Mouse (Mus musculus) fat pad, adult 2 months (tissue): ENCODE measurements at regions not wholly inside any gene's neighbourhood (a gene's known extent, or its start where the extent isn't known, plus 50 kb on each side); places are given as distances from the start of the nearest gene placed in this dataset.

Experiments used
- DNase-seq: peaks from one replicate; pipeline ENCODE4 v3.0.0-alpha.2; 2011; ENCODE audit warnings: low read depth, low spot score; ENCODE audit errors: extremely low read depth

GRCm38 (mm10) chr9:31971801-31972628 is 58.8 kb upstream of the Barx2 start:
- no peak for DNase-seq

GRCm38 (mm10) chr9:31972629-31972993 is 59.3 kb upstream of the Barx2 start:
- no peak for DNase-seq

GRCm38 (mm10) chr9:31976191-31976590 is 62.9 kb upstream of the Barx2 start:
- DNase-seq, result no peak

- DNase-seq, result no peak
Measured at GRCm38 (mm10) chr9:31978071-31978470, 64.8 kb upstream of the Barx2 start.

- DNase-seq, result no peak
Measured at GRCm38 (mm10) chr9:31979211-31979610, 65.9 kb upstream of the Barx2 start.

- no peak for DNase-seq
Measured at GRCm38 (mm10) chr9:31980459-31980858, 67.2 kb upstream of the Barx2 start.

GRCm38 (mm10) chr9:31983759-31984586 is 70.7 kb upstream of the Barx2 start:
- DNase-seq, result no peak

- no peak for DNase-seq
Measured at GRCm38 (mm10) chr9:31988826-31989225, 75.6 kb upstream of the Barx2 start.

- DNase-seq, result no peak
Measured at GRCm38 (mm10) chr9:31989581-31990360, 76.5 kb upstream of the Barx2 start.

- DNase-seq, result no peak
Measured at GRCm38 (mm10) chr9:31990456-31990855, 77.2 kb upstream of the Barx2 start.

- DNase-seq, result no peak
Measured at GRCm38 (mm10) chr9:31993631-31994601, 80.7 kb upstream of the Barx2 start.

GRCm38 (mm10) chr9:31995101-31995500 is 81.8 kb upstream of the Barx2 start:
- DNase-seq, result no peak

- DNase-seq, result no peak
Measured at GRCm38 (mm10) chr9:31995700-31996099, 82.4 kb upstream of the Barx2 start.

GRCm38 (mm10) chr9:31996466-31997177 is 83.4 kb upstream of the Barx2 start:
- no peak for DNase-seq

- DNase-seq, result no peak
Measured at GRCm38 (mm10) chr9:31997178-31998097, 84.2 kb upstream of the Barx2 start.

GRCm38 (mm10) chr9:31998488-31999280 is 85.4 kb upstream of the Barx2 start:
- DNase-seq, result peak; percentile 94

GRCm38 (mm10) chr9:31999760-32000159 is 86.5 kb upstream of the Barx2 start:
- DNase-seq, result peak; percentile 56

- no peak for DNase-seq
Measured at GRCm38 (mm10) chr9:32002924-32003323, 89.7 kb upstream of the Barx2 start.
